Mouse (Mus musculus) spleen, postnatal 4 days (tissue): Measurements from ENCODE around the gene 1700020N01Rik.
A peak's percentile ranks its signal among the peaks of the same experiment; 100 is the strongest.

Source experiments
- DNase-seq, 2 experiments: peaks; one replicate each; pipeline ENCODE4 v3.0.0; 2022; ENCODE audit warnings: low spot score in 2 of 2

Gene 1700020N01Rik

GRCm38 (mm10) chr10:21592896-21593380, at the start of gene 1700020N01Rik:
Gene 1700020N01Rik (plus strand): TSS chr10:21593145.
- no peak for DNase-seq

- no peak for DNase-seq
Measured at GRCm38 (mm10) chr10:21543576-21544278, 49.2 kb upstream of the 1700020N01Rik start.

GRCm38 (mm10) chr10:21544721-21545120, 48.2 kb upstream of the 1700020N01Rik start:
- DNase-seq = no peak

GRCm38 (mm10) chr10:21545446-21545845, 47.5 kb upstream of the 1700020N01Rik start:
- DNase-seq = no peak

GRCm38 (mm10) chr10:21548871-21549505, 44.0 kb upstream of the 1700020N01Rik start:
- DNase-seq = no peak

- no peak for DNase-seq
Measured at GRCm38 (mm10) chr10:21552967-21553682, 39.8 kb upstream of the 1700020N01Rik start.

GRCm38 (mm10) chr10:21553683-21554035, 39.3 kb upstream of the 1700020N01Rik start:
- DNase-seq = no peak

- DNase-seq = no peak
Measured at GRCm38 (mm10) chr10:21554896-21555580, 37.9 kb upstream of the 1700020N01Rik start.

- no peak for DNase-seq
Measured at GRCm38 (mm10) chr10:21559769-21560168, 33.2 kb upstream of the 1700020N01Rik start.

- no peak for DNase-seq
Measured at GRCm38 (mm10) chr10:21561181-21561580, 31.8 kb upstream of the 1700020N01Rik start.

- no peak for DNase-seq
Measured at GRCm38 (mm10) chr10:21563446-21563845, 29.5 kb upstream of the 1700020N01Rik start.

- no peak for DNase-seq
Measured at GRCm38 (mm10) chr10:21564189-21564588, 28.8 kb upstream of the 1700020N01Rik start.

- no peak for DNase-seq
Measured at GRCm38 (mm10) chr10:21566074-21566473, 26.9 kb upstream of the 1700020N01Rik start.

- no peak for DNase-seq
Measured at GRCm38 (mm10) chr10:21571615-21572014, 21.3 kb upstream of the 1700020N01Rik start.

GRCm38 (mm10) chr10:21573713-21574112, 19.2 kb upstream of the 1700020N01Rik start:
- DNase-seq = no peak

- no peak for DNase-seq
Measured at GRCm38 (mm10) chr10:21575806-21576378, 17.1 kb upstream of the 1700020N01Rik start.

GRCm38 (mm10) chr10:21577798-21578197, 15.1 kb upstream of the 1700020N01Rik start:
- no peak for DNase-seq

GRCm38 (mm10) chr10:21581546-21581945, 11.4 kb upstream of the 1700020N01Rik start:
- DNase-seq = no peak

- no peak for DNase-seq
Measured at GRCm38 (mm10) chr10:21587041-21587440, 5.9 kb upstream of the 1700020N01Rik start.

GRCm38 (mm10) chr10:21588007-21588852, 4.7 kb upstream of the 1700020N01Rik start:
- no peak for DNase-seq

- peak; percentile 51 to 79 for DNase-seq
Measured at GRCm38 (mm10) chr10:21600931-21601330, 8.0 kb downstream of the 1700020N01Rik start.
